Mouse (Mus musculus) erythroblast, embryonic 14.5 days (primary cell): ENCODE measurements around the gene Vcp.
"Not testable (repeated sequence)": the region's sequence is repeated elsewhere in the genome, so short reads cannot be mapped to it uniquely, and the experiment has no call there.

Experiments
- GATA1 ChIP-seq: IDR thresholded peaks from 2 replicates; pipeline ENCODE4 v1.6.1; 2012; ENCODE audit warnings: low read length, inconsistent platforms, mixed read lengths
- TAL1 ChIP-seq: IDR thresholded peaks from 3 replicates; pipeline ENCODE4 v1.6.1; 2012; ENCODE audit warnings: low read length, inconsistent platforms, mixed read lengths

- not testable (repeated sequence) for TF ChIP-seq GATA1, TAL1
Measured at GRCm38 (mm10) chr4:42980467-42980866, 19.8 kb downstream of the Vcp start.
